Mouse (Mus musculus) megakaryocyte, adult 5-6 weeks (primary cell): ENCODE results near the gene Tyms. TPM values are rescaled to one million over a fixed set of nuclear protein-coding genes. Genes with fewer than 3 reads are reported as not detected.
"Not testable (repeated sequence)": the region's sequence is repeated elsewhere in the genome, so short reads cannot be mapped to it uniquely, and the experiment has no call there.

ENCODE experiments used
- ATAC-seq: 2 replicates; pipeline ENCODE4 v1.8.0; 2016; ENCODE audit warnings: mild to moderate bottlenecking, inconsistent platforms; ENCODE audit not compliant: poor library complexity, severe bottlenecking
- total RNA-seq, 2 experiments: library from RNA; stranded (forward) in 1 of 2; stranded (reverse) in 1 of 2; fragments of 153-499, 151-499 nt in 1 of 2; fragments of 221-1000, 200-1000 nt in 1 of 2; gene quantifications; 2 replicates each; pipeline versions ENCODE4 v1.2.3 to v1.2.4; 2015 to 2017

Gene Tyms
- total RNA-seq, 2 experiments from 2014 or later, result 114 to 123 TPM

- ATAC-seq, result no peak
Measured at GRCm38 (mm10) chr5:30104339-30104738, 30.9 kb upstream of the Tyms start.

- ATAC-seq, result no peak
Measured at GRCm38 (mm10) chr5:30103340-30103739, 29.9 kb upstream of the Tyms start.

GRCm38 (mm10) chr5:30098260-30098659 lies 24.8 kb upstream of the Tyms start:
- no peak for ATAC-seq

GRCm38 (mm10) chr5:30095731-30096130 lies 22.3 kb upstream of the Tyms start:
- ATAC-seq, result no peak

GRCm38 (mm10) chr5:30094399-30094798 lies 21.0 kb upstream of the Tyms start:
- ATAC-seq, result no peak

- no peak for ATAC-seq
Measured at GRCm38 (mm10) chr5:30092701-30093100, 19.3 kb upstream of the Tyms start.

GRCm38 (mm10) chr5:30072377-30072776 lies 1.0 kb downstream of the Tyms start:
- no peak for ATAC-seq

GRCm38 (mm10) chr5:30071677-30072076 lies 1.7 kb downstream of the Tyms start:
- no peak for ATAC-seq

- no peak for ATAC-seq
Measured at GRCm38 (mm10) chr5:30067726-30068125, 5.7 kb downstream of the Tyms start.

- not testable (repeated sequence) for ATAC-seq
Measured at GRCm38 (mm10) chr5:30059607-30060006, 13.8 kb downstream of the Tyms start.

GRCm38 (mm10) chr5:30058216-30058731 lies 15.1 kb downstream of the Tyms start:
- ATAC-seq, result no peak

GRCm38 (mm10) chr5:30039841-30040240 lies 33.6 kb downstream of the Tyms start:
- ATAC-seq, result peak; percentile 88

- not testable (repeated sequence) for ATAC-seq
Measured at GRCm38 (mm10) chr5:30039324-30039723, 34.1 kb downstream of the Tyms start.

- not testable (repeated sequence) for ATAC-seq
Measured at GRCm38 (mm10) chr5:30037111-30037510, 36.3 kb downstream of the Tyms start.

GRCm38 (mm10) chr5:30035862-30036261 lies 37.6 kb downstream of the Tyms start:
- not testable (repeated sequence) for ATAC-seq

GRCm38 (mm10) chr5:30014580-30014979 lies 58.8 kb downstream of the Tyms start:
- ATAC-seq, result peak; percentile 74

GRCm38 (mm10) chr5:30012726-30013503 lies 60.5 kb downstream of the Tyms start, which contains the start of gene Il6:
Gene Il6, plus strand, starts transcription at chr5:30013114.
- peak; percentile 78 for ATAC-seq

Other genes with a start within 250 kb of the Tyms start
- 14.1 and 24.4 TPM in 2 replicates for gene Il6, start 60.5 kb downstream of the Tyms start, total RNA-seq (2015)
- 9.5 and 11.1 TPM in 2 replicates for gene Il6, start 60.5 kb downstream of the Tyms start, total RNA-seq (2017)
- gene Garem2, start 31.5 kb upstream of the Tyms start, total RNA-seq (2015), result not detected in 2 replicates
- not detected in 2 replicates for gene Garem2, start 31.5 kb upstream of the Tyms start, total RNA-seq (2017)
- gene 3110082J24Rik, start 32.5 kb upstream of the Tyms start, total RNA-seq (2015), result not detected in 2 replicates
- gene 3110082J24Rik, start 32.5 kb upstream of the Tyms start, total RNA-seq (2017), result not detected in 2 replicates
- 45.5 and 46.4 TPM in 2 replicates for gene Hadha, start 81.5 kb upstream of the Tyms start, total RNA-seq (2015)
- 119 and 133 TPM in 2 replicates for gene Hadha, start 81.5 kb upstream of the Tyms start, total RNA-seq (2017)
- 44.1 and 50.8 TPM in 2 replicates for gene Hadhb, start 81.6 kb upstream of the Tyms start, total RNA-seq (2015)
- 56.8 and 66.5 TPM in 2 replicates for gene Hadhb, start 81.6 kb upstream of the Tyms start, total RNA-seq (2017)
- gene Adgrf3, start 132.1 kb upstream of the Tyms start, total RNA-seq (2015), result not detected in 2 replicates
- not detected in 2 replicates for gene Adgrf3, start 132.1 kb upstream of the Tyms start, total RNA-seq (2017)
- gene Selenoi, start 159.0 kb upstream of the Tyms start, total RNA-seq (2015), result 16.1 and 17.2 TPM in 2 replicates
- gene Selenoi, start 159.0 kb upstream of the Tyms start, total RNA-seq (2017), result 29.2 and 37.1 TPM in 2 replicates
- gene Drc1, start 207.8 kb upstream of the Tyms start, total RNA-seq (2015), result 0.11 TPM in 1 of 2 replicates, not detected in the other
- 0.28 TPM in 1 of 2 replicates, not detected in the other for gene Drc1, start 207.8 kb upstream of the Tyms start, total RNA-seq (2017)